Mouse (Mus musculus) lung, postnatal 10 days (tissue): ENCODE measurements at regions not wholly inside any gene's neighbourhood (a gene's known extent, or its start where the extent isn't known, plus 50 kb on each side); places are given as distances from the start of the nearest gene placed in this dataset.

ENCODE experiments used
- DNase-seq: peaks from one replicate; pipeline ENCODE4 v3.0.0; 2021

GRCm38 (mm10) chr3:143014421-143014820 is 132.6 kb upstream of the Pkn2 start:
- no peak for DNase-seq

GRCm38 (mm10) chr3:143007047-143007446 is 125.2 kb upstream of the Pkn2 start:
- DNase-seq = no peak

- no peak for DNase-seq
These were observed 120.1 kb upstream of the Pkn2 start for GRCm38 (mm10) chr3:143001952-143002351.

- DNase-seq = peak; percentile 11
These were observed 114.4 kb upstream of the Pkn2 start for GRCm38 (mm10) chr3:142995981-142996743.

GRCm38 (mm10) chr3:142984547-142984946 is 102.7 kb upstream of the Pkn2 start:
- DNase-seq = peak; percentile 18

GRCm38 (mm10) chr3:142981221-142981620 is 99.4 kb upstream of the Pkn2 start:
- DNase-seq = no peak

- DNase-seq = peak; percentile 21
These were observed 97.4 kb upstream of the Pkn2 start for GRCm38 (mm10) chr3:142979161-142979560.

- no peak for DNase-seq
These were observed 95.0 kb upstream of the Pkn2 start for GRCm38 (mm10) chr3:142976519-142977394.

GRCm38 (mm10) chr3:142975606-142976005 is 93.8 kb upstream of the Pkn2 start:
- peak; percentile 30 for DNase-seq

- peak; percentile 14 for DNase-seq
These were observed 87.7 kb upstream of the Pkn2 start for GRCm38 (mm10) chr3:142969501-142969900.

- DNase-seq = no peak
These were observed 83.8 kb upstream of the Pkn2 start for GRCm38 (mm10) chr3:142965604-142966003.

GRCm38 (mm10) chr3:142963818-142964372 is 82.1 kb upstream of the Pkn2 start:
- no peak for DNase-seq

- DNase-seq = peak; percentile 13
These were observed 76.0 kb upstream of the Pkn2 start for GRCm38 (mm10) chr3:142957768-142958167.

GRCm38 (mm10) chr3:142948771-142949170 is 67.0 kb upstream of the Pkn2 start:
- peak; percentile 79 for DNase-seq

- DNase-seq = peak; percentile 66
These were observed 59.7 kb upstream of the Pkn2 start for GRCm38 (mm10) chr3:142941319-142942024.

- DNase-seq = peak; percentile 23
These were observed 59.1 kb upstream of the Pkn2 start for GRCm38 (mm10) chr3:142940874-142941273.

- DNase-seq = no peak
These were observed 58.0 kb upstream of the Pkn2 start for GRCm38 (mm10) chr3:142939773-142940172.

- peak; percentile 51 for DNase-seq
These were observed 54.1 kb upstream of the Pkn2 start for GRCm38 (mm10) chr3:142935949-142936348.

GRCm38 (mm10) chr3:142934326-142934725 is 52.5 kb upstream of the Pkn2 start:
- no peak for DNase-seq

GRCm38 (mm10) chr3:142933684-142934259 is 52.0 kb upstream of the Pkn2 start:
- no peak for DNase-seq
